Mouse (Mus musculus): ENCODE data around the gene Oxct2b.
"Not testable (repeated sequence)": the region's sequence is repeated elsewhere in the genome, so short reads cannot be mapped to it uniquely, and the experiment has no call there.

The Oxct2b gene

DNA sequence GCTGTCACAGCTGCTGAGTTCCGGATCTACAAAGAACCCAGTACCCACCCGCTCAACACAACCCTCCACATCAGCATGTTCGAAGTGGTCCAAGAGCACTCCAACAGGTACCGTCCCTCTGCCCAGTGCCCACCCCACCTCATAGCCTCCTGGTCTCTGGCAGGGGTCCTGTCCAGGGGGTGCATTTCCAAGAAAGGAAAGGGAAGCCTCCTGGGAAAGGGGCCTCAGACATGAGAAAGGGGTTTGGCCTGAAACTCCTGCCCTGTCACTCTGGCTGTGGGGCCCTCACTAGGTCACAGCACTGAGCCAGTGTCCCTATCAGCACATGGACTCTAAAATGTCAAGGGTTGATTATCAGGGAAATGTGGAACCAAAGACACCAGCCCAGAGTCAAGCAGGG lies 1.4 kb upstream of the Oxct2b start:
- DNase-seq = not testable (repeated sequence)

DNA sequence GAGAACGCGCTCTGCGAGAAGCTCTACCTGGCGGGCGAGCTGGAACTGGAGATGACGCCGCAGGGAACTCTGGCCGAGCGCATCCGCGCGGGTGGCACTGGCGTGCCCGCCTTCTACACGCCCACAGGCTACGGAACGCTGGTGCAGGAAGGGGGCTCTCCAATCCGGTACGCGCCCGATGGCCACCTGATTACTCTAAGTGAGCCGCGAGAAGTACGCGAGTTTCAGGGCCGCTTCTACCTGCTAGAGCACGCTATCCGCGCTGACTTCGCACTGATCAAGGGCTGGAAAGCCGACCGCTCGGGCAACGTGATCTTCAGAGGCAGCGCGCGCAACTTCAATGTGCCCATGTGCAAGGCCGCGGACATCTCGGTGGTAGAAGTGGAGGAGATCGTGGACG lies 574 bp downstream of the Oxct2b start:
- not testable (repeated sequence) for DNase-seq

GRCm38 (mm10) chr4:123121286-123121685 lies 5.2 kb downstream of the Oxct2b start:
- no peak for DNase-seq

GRCm38 (mm10) chr4:123126626-123127025 lies 10.6 kb downstream of the Oxct2b start:
- no peak for DNase-seq

- DNase-seq = no peak
Measured at GRCm38 (mm10) chr4:123127051-123127450, 11.0 kb downstream of the Oxct2b start.

DNA sequence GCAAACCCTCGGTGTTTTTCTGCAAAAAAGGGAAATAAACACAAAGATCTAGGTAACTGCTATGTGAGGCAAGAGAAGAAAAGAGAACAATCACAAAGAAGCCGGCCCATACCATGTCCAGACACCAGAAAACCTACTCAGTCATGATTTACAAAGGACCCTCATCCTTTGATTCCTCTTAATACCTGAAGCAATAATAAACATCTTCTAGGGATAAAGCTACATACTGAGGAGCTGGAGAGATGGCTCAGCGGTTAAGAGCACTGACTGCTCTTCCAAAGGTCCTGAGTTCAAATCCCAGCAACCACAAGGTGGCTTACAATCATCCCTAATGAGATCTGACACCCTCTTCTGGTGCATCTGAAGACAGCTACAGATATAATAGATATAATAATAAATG lies 21.5 kb downstream of the Oxct2b start:
- DNase-seq = no peak

DNA sequence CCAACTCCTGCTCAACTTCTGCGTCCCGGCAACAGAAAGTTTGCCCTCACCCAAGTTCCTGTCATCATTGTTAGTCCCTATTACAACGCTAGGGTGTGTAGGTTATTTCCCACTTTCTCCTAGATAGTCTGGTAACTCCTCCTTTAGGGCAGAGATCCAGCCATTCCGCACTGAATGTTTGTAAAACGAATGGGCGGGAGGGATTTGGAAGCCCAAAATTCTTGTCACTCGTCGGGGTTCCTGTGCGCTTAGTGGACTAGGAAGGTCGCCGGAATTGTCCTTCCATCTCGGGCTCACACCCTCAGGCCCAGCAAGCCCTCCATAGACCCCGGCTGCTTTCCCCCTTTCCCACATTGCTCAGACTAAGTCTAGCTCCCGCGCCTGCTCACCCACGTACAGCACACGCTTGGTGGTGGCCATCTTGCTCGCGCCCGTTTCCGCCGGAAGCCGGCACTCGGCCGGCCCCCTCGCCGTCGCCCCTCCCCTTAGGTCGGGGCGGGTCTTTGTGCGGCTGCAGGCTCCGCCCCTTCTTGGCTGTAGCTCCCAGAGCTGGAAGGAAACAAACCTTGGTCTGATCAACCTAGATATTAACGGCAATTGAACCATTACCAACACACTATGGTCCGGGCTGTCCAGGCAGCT lies 23.6 kb downstream of the Oxct2b start, which contains the start of gene Ppie:
Ppie (minus strand) TSS at position 439 of the 642 bp plus-strand sequence.
- DNase-seq = peak; percentile 54 to 72

- DNase-seq = no peak
Measured at GRCm38 (mm10) chr4:123147446-123148150, 31.5 kb downstream of the Oxct2b start.

GRCm38 (mm10) chr4:123152003-123152402 lies 35.9 kb downstream of the Oxct2b start:
- DNase-seq = no peak

DNA sequence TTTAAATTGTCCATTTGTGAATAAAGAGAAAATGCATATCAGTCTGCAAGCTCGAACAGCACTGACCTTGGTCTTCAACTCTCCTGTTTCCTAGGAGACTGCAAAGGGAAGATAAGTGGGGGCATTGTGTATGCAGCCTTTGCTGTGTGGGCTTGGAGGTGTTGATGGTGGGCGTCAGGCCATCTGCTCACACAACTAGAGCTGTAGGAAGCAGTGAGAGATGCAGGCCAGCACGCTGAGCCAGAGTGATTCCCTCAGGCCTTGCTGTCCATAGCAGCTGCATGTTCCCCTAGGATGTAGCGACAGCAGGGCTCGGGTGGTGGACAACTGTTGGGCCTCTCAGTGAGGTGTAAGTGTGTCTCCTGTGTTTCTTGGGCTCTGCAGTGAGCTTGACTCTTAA lies 36.9 kb downstream of the Oxct2b start:
- DNase-seq = no peak

DNA sequence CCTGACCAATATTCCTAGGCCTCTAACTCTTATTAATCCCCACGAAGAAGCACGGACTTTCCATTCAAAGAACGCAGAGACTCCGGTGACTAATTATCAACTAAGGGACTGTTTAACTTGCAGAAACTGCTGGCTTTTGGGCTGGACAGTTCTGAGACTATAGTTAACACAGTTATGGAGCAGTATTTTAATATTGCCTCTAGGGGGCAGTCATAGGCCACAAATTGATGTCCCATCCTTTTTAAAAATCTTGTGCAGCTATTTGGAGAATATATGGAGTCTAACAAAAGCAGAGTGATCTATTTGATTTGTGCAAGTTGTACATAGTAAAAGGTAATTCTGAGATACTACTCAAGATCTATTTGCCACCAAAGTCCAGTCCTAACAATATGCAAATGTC lies 38.9 kb downstream of the Oxct2b start:
- DNase-seq = peak; percentile 19

DNA sequence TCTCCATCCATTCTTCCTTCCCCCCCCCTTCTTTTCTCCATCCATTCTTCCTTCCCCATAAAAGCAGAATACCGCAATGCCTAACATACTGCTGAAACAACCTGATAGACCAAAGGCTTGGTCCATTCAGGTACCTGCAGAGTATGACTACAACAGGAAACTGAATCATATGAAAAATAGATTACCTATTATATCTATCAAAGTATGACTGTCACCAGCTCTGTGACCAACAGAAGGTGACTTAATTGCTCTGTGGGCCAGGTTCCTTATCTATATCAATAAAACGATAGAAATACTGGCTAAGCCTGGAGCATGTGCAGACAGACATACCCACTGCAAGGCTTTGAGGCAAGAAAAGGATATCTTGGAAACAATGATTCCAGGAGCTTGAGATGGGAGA lies 39.4 kb downstream of the Oxct2b start:
- DNase-seq = no peak

GRCm38 (mm10) chr4:123155840-123156239 lies 39.8 kb downstream of the Oxct2b start:
- DNase-seq = no peak

DNA sequence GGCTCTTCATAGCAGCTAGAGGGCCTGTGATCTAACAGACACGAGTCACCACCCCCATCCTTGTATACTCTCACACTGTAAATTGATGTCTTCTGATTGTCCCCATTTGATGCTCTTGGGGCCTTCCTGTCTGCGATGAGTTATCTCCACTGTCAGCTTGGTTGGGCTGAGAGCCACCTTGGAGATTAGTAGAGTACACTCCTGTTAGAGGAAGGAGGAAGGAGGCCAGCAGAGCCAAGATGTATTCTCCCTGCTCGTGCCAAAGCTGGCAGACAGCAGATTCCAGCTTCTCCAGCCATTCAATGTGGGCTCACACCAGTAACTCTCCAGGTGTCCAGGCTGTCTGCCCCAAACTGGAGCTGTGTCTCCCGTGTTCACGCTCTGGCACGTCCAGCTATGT lies 44.5 kb downstream of the Oxct2b start:
- no peak for DNase-seq

GRCm38 (mm10) chr4:123161251-123161650 lies 45.2 kb downstream of the Oxct2b start:
- DNase-seq = not testable (repeated sequence)

DNA sequence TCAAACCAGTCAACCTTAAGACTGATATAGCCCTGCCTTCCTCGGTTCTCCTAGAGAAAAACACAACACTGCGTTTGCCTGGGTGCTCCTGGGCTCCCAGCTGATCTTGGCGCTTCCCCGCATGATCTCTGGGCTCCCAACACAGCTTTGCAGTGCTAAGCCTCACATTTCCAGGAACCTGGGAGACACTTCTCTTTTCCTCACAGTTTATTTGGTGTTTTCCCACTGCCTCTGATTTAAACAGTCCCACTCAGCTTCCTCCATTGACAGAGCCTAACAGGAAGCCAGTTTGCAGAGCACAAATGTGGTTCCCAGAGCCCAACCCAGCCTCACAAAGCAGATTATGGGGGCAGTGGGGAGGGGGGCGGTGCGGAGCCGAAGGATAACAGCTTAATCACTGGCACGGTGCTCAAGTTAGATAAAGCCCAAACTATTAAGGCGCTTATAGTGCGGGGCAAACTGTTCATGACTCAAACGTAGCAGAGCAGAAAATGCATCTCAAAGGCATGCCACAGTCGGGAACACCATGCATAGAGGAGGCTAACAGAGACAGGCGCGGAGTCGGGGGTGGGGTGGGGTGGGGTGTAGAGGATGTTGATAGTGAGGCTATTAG lies 46.3 kb downstream of the Oxct2b start:
- no peak for DNase-seq

DNA sequence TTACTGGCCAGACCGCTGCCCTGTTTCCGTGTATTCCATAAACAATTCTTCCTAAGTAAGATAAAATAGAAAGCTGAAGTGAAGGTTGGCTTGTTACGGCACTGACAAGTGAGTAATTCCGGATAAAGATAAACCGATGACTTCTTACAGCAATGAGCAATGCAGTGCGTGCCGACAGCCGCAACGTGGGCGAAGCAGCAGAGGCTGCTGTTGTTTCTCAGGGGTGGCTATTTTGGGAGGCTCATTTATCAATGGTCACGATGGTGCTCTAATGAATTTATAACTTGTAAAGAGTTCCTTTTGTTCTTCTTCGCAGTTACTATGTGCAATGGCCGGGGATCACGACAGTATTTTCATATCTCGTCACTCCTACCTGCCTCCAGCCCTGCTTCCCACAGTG lies 48.1 kb downstream of the Oxct2b start:
- no peak for DNase-seq
